Mouse (Mus musculus) cortical plate, adult 2 months (tissue): Measurements from ENCODE around the gene Rassf2.

Experiments
- CTCF ChIP-seq: fragments of 200-500 bp; IDR thresholded peaks from 2 replicates; pipeline ENCODE4 v1.5.1; 2011; ENCODE audit warnings: mild to moderate bottlenecking, control low read depth, low read length; ENCODE audit not compliant: insufficient read depth; ENCODE audit errors: extremely low read depth
- POLR2A ChIP-seq: fragments of 200-500 bp; IDR thresholded peaks from 2 replicates; pipeline ENCODE4 v1.6.1; 2011; ENCODE audit warnings: mild to moderate bottlenecking, low read length, control low read depth; ENCODE audit not compliant: insufficient read depth; ENCODE audit errors: extremely low read depth

DNA sequence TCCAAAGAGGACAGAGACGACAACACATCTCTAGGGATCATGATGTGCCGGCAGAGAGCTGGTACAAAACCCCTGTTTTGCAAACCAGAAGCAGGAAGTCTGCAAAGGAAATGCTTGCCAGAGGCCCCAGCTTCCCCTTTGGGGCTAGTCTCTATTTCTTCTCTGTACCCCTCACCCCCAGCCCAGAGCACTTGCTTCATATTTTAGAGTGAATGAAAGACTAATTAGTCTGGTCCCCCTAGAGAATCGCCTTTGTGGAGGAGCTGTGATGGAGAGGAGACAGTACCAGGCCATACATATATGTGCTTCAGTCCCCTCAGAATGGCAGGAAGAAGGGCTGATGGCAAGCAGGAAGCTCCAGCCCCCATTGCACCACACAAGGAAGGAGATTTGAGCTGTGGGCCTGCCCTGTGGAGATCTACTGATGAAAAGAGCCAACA is 10.7 kb downstream of the Rassf2 start:
- TF ChIP-seq CTCF (no peak), POLR2A (no peak)
